Mouse (Mus musculus): ENCODE measurements at regions not wholly inside any gene's neighbourhood (a gene's known extent, or its start where the extent isn't known, plus 50 kb on each side); places are given as distances from the start of the nearest gene placed in this dataset.
"Not testable (repeated sequence)": the region's sequence is repeated elsewhere in the genome, so short reads cannot be mapped to it uniquely, and the experiment has no call there.

GRCm38 (mm10) chr16:30193294-30194261 lies 73.7 kb downstream of the Cpn2 start:
- DNase-seq, result no peak

- DNase-seq, result no peak
Measured at GRCm38 (mm10) chr16:30194836-30195235, 72.5 kb downstream of the Cpn2 start.

GRCm38 (mm10) chr16:30195859-30196258 lies 71.4 kb downstream of the Cpn2 start:
- DNase-seq, result not testable (repeated sequence)

- DNase-seq, result no peak
Measured at GRCm38 (mm10) chr16:30197351-30197750, 69.9 kb downstream of the Cpn2 start.

GRCm38 (mm10) chr16:30199836-30200235 lies 67.5 kb downstream of the Cpn2 start:
- DNase-seq, result no peak

- DNase-seq, result no peak
Measured at GRCm38 (mm10) chr16:30204144-30204543, 63.2 kb downstream of the Cpn2 start.

GRCm38 (mm10) chr16:30205314-30205815 lies 61.9 kb downstream of the Cpn2 start:
- DNase-seq, result no peak

- DNase-seq, result no peak
Measured at GRCm38 (mm10) chr16:30205816-30206356, 61.4 kb downstream of the Cpn2 start.
